Mouse (Mus musculus) embryo, embryonic 10.5 days (tissue): ENCODE measurements at regions not wholly inside any gene's neighbourhood (a gene's known extent, or its start where the extent isn't known, plus 50 kb on each side); places are given as distances from the start of the nearest gene placed in this dataset.
A peak's percentile ranks its signal among the peaks of the same experiment; 100 is the strongest.

Source experiments
- DNase-seq: peaks from one replicate; pipeline ENCODE4 v3.0.0-alpha.2; 2015; ENCODE audit warnings: low spot score

DNA sequence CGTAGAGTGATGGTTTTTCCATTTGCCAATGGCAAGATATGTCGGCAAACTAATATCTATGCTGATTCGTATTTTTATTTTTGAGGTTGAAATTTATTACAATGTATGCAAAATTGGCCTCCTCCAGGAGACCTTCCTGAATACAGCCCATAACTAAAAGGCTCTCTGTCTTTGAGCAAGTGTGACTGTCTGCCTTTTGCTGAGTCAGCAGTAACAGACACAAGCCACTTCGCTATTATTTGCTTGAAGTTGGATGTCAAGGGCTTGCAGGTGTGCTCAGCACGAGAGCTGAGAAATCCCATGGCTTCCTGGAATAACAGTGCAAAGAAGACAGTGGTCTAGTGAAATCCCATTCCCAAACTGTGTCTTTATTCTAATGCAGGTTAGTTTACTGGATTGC, 56.9 kb downstream of the Dmrt2 start:
- DNase-seq = no peak

DNA sequence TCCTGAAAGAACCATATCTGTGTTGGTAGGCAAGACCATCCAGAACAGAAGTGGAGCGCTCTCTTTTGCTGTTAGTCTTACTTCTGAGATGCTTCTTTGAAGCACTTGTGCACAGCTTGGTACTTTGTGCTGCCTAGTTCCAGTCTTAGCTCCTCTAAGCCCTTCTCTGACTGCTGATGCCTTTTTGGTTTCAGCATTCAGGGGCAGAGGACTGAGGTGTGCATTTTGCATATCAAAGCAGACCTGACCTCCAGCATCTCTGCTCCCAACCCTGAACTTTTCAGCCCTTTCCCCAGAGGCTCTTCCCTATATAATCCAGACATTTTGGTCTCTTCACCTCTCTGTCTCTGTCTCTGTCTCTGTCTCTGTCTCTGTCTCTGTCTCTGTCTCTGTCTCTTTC, 57.4 kb downstream of the Dmrt2 start:
- DNase-seq = no peak

DNA sequence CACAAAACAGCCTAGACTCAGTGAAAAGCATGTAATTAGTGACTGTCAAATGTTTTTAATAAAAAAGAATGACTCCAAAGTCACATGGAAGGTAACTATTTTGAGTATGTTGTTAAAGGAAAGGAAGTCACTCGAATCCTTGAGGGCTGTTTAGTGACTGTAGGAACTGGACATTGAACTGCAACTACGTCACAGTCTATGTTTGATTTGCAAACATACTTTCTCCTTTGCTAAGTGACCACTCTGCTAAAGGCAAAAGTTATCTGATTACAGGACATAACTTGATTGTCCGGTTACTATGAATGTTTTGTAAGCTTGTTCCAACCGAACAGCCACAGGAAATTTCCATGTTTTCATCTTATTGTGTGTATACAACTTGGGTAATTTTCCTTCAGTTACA, 106.2 kb downstream of the Dmrt2 start:
- DNase-seq = no peak

GRCm38 (mm10) chr19:25779356-25779755, 107.1 kb downstream of the Dmrt2 start:
- DNase-seq = peak; percentile 64

DNA sequence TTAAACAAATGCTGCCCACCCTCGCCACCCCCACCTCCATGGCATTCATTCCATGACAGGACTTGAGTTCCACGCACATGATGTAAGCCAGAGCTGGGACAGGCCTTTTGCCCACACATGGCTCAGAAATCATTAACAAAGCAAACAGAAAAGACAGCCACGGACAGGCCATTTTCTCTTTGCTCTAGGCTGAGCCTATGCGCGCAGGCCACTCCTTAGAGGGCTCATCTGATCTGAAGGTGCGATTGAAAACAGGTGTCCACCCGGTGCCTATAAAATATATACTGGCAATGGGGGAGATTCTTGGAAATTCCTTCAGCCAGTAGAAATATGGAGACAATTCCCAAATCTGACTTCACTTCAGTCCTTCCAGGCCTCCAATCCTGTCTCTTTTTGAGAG, 109.1 kb downstream of the Dmrt2 start:
- no peak for DNase-seq

- no peak for DNase-seq
Measured at GRCm38 (mm10) chr19:25802692-25803091, 130.5 kb downstream of the Dmrt2 start.

GRCm38 (mm10) chr19:25805351-25805750, 133.1 kb downstream of the Dmrt2 start:
- peak; percentile 64 for DNase-seq

DNA sequence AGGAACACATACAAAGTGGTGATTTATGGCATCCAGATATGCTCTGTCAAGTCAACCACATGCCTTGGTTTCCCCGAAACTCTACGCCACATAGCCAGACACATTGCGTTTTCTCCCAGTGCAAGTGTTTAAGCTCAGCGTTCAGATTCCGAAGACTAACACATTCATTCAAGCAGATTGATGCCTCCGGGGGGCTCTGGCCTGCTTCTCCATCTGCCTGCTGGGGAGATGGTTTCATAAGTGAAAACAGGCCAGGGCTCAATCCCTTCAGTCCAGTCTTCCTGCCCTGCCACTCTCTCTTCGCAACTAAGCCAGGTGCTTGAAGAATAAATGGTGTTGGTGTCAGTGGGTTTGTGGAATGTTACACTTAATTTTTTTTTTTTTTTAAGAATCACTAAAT, 141.4 kb downstream of the Dmrt2 start:
- DNase-seq = peak; percentile 22

- no peak for DNase-seq
Measured at GRCm38 (mm10) chr19:25845158-25845557, 172.9 kb downstream of the Dmrt2 start.

DNA sequence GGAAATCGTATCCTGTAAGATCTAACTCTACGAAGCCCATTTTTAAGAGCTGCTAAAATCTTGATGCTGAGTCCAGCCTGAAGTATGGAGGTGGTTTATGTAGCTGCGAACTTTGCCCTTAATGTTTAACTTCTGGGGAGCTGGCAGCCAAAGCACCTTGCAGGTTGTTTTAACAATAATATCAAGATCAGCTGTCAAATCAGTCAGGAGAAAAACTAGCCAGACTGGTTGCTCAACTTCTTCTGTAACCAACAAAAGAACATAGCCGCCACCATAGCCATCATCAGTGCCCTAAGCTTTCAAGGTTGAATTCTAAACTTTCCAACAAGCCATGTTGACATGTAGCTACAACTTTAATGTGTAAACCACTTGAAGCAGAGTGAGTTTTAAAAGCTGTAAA, 184.1 kb downstream of the Dmrt2 start:
- DNase-seq = peak; percentile 31

DNA sequence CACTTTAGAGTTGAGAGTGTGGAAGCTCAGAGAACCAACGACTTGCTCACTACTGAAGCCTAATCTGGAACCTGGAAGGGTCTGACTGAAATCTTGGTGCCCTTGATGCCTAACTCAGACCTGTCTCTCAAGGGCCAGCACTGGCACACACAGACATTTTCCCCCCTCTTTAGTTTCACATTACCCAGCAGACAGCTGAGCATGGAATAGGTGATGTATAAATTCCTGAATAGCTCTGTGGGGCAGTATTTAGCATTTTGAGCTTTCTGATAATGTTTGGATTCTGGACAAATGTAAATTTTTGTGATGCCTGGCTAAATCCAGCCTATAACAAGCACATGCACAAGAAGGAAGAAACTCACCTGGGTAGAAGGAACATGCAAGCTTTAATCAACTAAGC, 191.1 kb downstream of the Dmrt2 start:
- no peak for DNase-seq

DNA sequence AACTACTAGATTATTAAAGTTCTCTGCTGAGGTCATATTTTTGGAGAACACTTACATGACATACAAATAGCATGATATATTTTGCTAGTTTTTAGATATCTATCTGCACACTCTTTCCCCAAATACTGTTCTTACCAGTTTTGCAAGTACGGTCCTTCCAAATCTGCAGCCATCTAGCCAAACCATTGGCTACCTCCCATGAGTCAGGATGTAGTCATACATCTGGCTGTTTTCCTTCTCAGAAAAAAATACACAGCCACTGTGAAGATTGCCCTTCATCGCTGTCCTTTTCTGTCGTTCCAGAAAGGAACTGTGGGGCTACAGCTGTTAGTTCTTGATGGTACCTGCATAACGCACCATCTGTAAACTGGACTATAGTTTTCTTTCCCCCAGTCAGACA, 234.5 kb downstream of the Dmrt2 start:
- no peak for DNase-seq

DNA sequence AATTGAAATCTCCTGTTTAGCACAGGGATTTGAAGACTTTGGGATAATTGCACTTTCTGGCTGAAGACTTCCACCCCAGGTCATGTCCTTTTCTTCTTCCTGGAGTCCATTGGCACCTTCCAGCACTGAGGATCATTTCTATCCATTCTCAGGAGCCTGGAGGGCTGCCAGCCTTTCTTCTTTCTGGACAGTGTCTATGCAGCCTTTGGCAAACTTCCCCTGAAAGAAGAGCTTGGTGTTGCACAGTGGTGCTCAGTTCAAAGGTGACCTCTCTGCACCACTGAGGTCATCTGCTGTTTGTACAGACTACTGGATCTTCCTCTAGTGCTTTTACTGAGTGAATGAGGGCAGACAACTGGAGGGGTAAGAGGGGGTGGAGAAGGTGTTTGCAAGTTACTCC, 249.8 kb downstream of the Dmrt2 start:
- DNase-seq = peak; percentile 25

- no peak for DNase-seq
Measured at GRCm38 (mm10) chr19:25922806-25923205, 250.6 kb downstream of the Dmrt2 start.

DNA sequence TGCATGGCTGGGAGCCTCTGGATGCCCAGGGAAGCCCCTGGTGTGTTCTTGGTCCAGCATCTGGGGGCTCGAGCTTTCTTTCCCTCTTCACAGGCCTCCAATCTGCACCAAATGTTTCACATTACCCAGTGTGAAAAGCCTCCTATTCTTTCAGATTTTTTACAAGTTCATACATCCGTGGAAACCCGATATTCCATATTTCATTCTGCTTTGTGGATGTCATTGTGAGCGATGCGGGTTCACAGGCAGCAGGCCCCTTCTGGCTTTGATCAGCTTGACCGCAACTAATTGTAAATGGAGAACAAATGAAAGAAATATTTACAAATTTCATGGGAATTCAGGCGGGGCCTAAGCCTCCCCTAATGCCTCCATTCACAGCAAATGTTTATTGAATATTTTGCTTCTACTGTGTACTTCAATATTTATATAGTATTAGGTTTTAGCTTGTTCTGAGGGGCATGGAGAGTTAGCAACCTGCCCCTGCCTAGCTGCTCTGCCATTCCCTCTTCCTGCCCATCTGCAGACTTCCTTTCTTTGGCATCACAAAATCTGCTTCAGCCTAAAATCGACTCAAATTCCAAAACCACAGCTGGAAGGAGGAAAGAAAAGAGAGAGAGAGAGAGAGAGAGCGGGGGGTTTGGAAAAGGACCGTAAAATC, 251.6 kb downstream of the Dmrt2 start:
- DNase-seq = peak; percentile 67

GRCm38 (mm10) chr19:25924385-25924769, 252.2 kb downstream of the Dmrt2 start:
- DNase-seq = peak; percentile 12

GRCm38 (mm10) chr19:25927220-25927619, 255.0 kb downstream of the Dmrt2 start:
- peak; percentile 15 for DNase-seq

- DNase-seq = peak; percentile 46
Measured at GRCm38 (mm10) chr19:25937343-25937742, 265.1 kb downstream of the Dmrt2 start.

- DNase-seq = no peak
Measured at GRCm38 (mm10) chr19:25971210-25971609, 299.0 kb downstream of the Dmrt2 start.

DNA sequence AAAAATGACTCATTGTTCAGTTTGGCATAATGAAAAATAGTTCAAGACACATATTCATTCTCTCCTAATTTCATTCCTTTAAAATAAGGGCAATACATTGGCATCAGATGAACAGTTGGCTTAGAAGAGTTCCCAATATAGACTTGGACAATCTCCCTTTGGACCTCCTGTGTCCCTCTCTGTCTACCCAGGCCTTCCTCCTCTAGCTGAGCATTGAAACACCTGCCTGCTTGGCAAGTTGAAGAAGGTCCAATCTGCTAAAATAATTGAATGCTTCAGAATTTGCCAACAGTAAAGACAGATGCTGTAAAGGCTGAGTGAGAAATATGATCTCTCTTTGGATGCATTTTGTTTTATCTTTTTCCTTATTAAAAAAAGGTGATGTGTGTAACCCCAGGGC, 303.0 kb downstream of the Dmrt2 start:
- DNase-seq = no peak

DNA sequence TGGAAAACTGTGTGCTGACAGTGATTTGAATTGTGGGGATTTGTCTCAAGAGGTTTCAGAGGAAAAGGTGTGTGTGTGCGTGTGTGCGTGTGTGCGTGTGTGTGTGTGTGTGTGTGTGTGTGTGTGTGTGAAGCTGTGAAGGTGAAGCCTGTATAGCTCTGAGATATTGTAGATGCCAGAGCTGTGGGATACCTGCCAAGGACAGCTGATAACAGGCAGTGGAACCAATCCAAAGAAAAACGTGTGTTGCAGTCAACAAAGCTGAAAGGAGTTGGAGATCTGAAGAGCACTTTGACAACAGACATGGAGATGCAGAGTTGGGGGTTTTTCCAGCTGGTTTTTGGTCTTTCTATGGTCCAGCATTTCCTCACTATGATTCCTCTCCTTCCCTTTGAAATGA, 308.1 kb downstream of the Dmrt2 start:
- no peak for DNase-seq

DNA sequence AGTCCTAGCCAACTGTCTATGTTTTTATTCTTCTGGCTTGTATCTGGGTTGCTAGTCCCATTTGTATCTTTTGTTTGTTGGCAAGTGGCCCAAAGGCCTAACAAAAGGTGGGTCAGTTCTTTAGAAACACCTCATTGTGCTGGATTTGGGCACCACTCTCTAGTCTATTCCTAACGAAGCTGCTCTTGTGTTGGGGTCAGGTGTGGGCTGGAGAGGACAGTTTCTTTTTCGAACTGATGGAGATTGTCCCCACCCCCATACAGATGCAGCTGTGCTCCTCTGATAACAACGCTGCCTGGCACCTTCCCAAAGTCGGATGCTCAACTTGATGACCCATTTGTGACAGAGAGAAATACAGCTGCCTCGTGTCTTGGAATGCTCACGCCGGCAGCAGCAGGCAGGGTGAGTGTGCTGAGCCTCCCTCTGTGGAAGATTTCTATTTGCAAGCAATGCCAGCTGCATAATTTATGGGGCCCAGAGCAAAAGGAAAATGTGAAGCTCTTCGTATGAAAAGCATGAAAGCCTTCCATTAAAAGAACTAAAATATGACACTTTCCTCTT, 342.5 kb downstream of the Dmrt2 start:
- peak; percentile 9 for DNase-seq

DNA sequence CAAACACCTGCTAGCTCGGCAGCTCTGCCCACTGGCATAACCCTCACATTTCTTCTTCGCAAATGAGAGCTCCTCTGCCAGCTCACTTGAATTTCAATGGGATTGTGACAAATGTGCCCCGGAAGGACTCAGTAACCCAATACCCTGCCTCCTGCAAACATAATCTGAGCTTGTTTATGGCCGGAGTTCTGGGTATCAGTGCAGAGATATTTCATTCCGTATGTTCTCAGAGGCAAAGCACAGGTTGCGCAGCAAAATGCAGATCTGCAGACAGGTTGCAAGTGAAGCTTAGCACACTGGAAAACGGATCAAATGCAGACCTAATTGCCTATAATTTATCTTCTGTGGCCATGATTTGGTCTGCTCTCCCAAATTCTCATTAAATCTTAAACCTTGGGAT, 348.9 kb downstream of the Dmrt2 start:
- DNase-seq = no peak

- DNase-seq = no peak
Measured at GRCm38 (mm10) chr19:26026103-26026502, 353.9 kb downstream of the Dmrt2 start.
